Mouse (Mus musculus) liver, embryonic 14.5 days (tissue): ENCODE results near the gene Oas1a.

ENCODE experiments used
- CTCF ChIP-seq: IDR thresholded peaks from 2 replicates; pipeline ENCODE4 v1.5.1; 2016; ENCODE audit warnings: antibody characterized with exemption, low read depth, control low read depth
- EP300 ChIP-seq: IDR thresholded peaks from 2 replicates; pipeline ENCODE4 v1.6.1; 2016; ENCODE audit warnings: antibody characterized with exemption, low read depth

DNA sequence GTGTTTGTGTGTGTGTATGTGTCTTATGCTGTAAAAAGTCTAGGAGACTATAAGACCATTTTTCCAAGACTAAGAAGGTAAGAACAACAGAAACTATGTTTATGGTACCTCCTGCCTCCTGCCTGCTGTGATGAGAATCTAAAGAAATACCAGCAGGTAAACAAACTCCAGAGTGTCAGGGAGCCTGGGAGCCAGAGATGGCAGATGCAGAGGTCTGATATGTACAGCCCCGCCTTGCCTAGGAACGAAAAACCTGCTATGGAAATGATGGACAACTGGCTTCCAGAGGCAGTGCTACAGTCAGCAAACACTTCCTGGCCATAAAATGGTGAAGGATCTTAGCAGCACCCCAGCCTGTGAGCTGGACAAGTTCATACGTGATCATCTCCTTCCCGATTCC lies 60.3 kb downstream of the Oas1a start, which contains the start of gene Oas1f:
- TF ChIP-seq CTCF, result no peak
- no peak for TF ChIP-seq EP300
